Mouse (Mus musculus) lung, embryonic 14.5 days (tissue): Measurements from ENCODE around the gene Gpr83. TPM values are rescaled to one million over a fixed set of nuclear protein-coding genes. Genes with fewer than 3 reads are reported as not detected.
"Not testable (repeated sequence)": the region's sequence is repeated elsewhere in the genome, so short reads cannot be mapped to it uniquely, and the experiment has no call there.

Source experiments
- ATAC-seq: fragments of 200-750 bp; cut with Nextera tagmentation; 2 replicates; pipeline ENCODE4 v1.8.0; 2017; ENCODE audit warnings: mild to moderate bottlenecking, moderate TSS enrichment, moderate library complexity; ENCODE audit not compliant: insufficient read depth
- DNase-seq: peaks from one replicate; pipeline ENCODE4 v3.0.0-alpha.2; 2015
- H3K27ac ChIP-seq: fragments of 300-500 bp; sonication (generic); 2 replicates; pipeline ENCODE4 v1.5.1; 2014; ENCODE audit warnings: low read depth, mild to moderate bottlenecking, moderate library complexity
- H3K27me3 ChIP-seq: fragments of 300-500 bp; sonication (generic); 2 replicates; pipeline ENCODE4 v1.6.1; 2014; ENCODE audit warnings: low read length, control low read depth; ENCODE audit not compliant: insufficient read depth
- H3K36me3 ChIP-seq: fragments of 300-500 bp; sonication (generic); 2 replicates; pipeline ENCODE4 v1.6.1; 2014; ENCODE audit warnings: control low read depth; ENCODE audit not compliant: insufficient read depth
- H3K4me1 ChIP-seq: fragments of 300-500 bp; sonication (generic); 2 replicates; pipeline ENCODE4 v1.6.1; 2014; ENCODE audit warnings: antibody characterized with exemption, control low read depth; ENCODE audit not compliant: insufficient read depth
- H3K4me2 ChIP-seq: fragments of 300-500 bp; sonication (generic); 2 replicates; pipeline ENCODE4 v1.6.1; 2014; ENCODE audit warnings: mild to moderate bottlenecking
- H3K4me3 ChIP-seq: fragments of 300-500 bp; sonication (generic); 2 replicates; pipeline ENCODE4 v1.5.1; 2014; ENCODE audit warnings: low read depth, low read length
- H3K9ac ChIP-seq: fragments of 300-500 bp; sonication (generic); 2 replicates; pipeline ENCODE4 v1.6.1; 2014
- H3K9me3 ChIP-seq: fragments of 300-500 bp; sonication (generic); 2 replicates; pipeline ENCODE4 v1.6.1; 2016; ENCODE audit warnings: low read depth, low read length, control low read depth
- CTCF ChIP-seq: IDR thresholded peaks from 2 replicates; pipeline ENCODE4 v1.5.1; 2016; ENCODE audit warnings: antibody characterized with exemption, low read depth
- WGBS: fragments of 180-500 bp; shearing (Covaris S2); extraction: QIAGEN DNeasy Blood & Tissue Kit; methylation state at CpG from one replicate; pipeline ENCODE4 v1.1.7; 2014; 5-methylcytosine and 5-hydroxymethylcytosine counted together
- polyA plus RNA-seq: library from polyadenylated mRNA; unstranded; fragments of >200 nt; fragmentation: Nextera tagmentation; extraction: Ambion mirVana; gene quantifications from 2 replicates; pipeline ENCODE4 v1.2.1, GENCODE M21; 2014

Gpr83 gene
- polyA plus RNA-seq, 1 experiment from 2014 or later = 0.13 TPM

DNA sequence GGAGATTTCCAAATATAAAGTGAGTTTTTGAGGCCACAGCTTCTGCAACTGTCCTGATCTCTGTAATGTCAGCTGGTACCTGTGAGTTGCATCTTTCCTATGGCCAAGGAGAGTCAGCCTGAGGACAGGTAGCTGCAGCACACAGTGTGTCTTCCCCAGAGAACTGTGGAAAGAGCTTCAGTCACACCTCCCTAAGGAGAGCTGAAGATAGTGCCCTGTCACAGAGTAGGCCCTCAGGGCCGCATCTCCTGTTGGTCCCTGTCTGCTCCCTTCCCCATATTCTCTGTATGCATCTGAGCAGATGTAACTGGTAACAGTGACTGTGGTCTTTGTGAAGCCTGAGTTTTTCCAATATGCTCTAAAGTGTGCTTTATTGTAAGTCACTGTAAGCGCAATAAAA, 10.4 kb downstream of the Gpr83 start:
- 84% methylated on average over 2 of the region's 2 CpGs for WGBS
- no peaks in the 10 kb centered on the region for H3K27me3 ChIP-seq
- no peak overlapping the region for H3K9ac ChIP-seq
- TF ChIP-seq CTCF = no peak
- no peaks in the 10 kb centered on the region for H3K4me1 ChIP-seq
- no peak overlapping the region for H3K4me2 ChIP-seq
- H3K4me3 ChIP-seq = no peak overlapping the region
- DNase-seq (no peak), ATAC-seq (no peak)
- no peak overlapping the region for H3K27ac ChIP-seq
- H3K36me3 ChIP-seq = no peaks in the 10 kb centered on the region
- H3K9me3 ChIP-seq = no peaks in the 10 kb centered on the region

DNA sequence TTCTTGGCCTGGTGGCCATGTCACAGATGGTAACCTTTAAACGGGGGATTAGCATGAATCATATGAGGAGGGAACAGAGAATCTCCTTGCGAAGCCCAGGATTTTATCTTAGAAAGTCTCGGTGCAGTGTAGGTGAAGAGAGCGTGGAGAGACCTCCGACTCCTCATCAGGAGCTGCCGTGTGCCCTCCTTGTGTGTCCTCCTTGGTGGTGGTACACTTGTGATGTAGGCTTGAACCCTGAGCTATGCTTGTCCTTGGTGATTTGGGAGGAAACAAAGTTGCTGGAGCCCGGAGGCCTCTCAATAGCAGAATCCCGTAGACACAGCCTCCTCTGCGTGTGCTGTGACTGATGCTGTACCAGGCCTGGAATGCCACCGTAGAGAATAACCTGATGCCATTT, 10.8 kb downstream of the Gpr83 start:
- Histone ChIP-seq H3K4me1 (no peaks in the 10 kb centered on the region), H3K4me2 (no peak overlapping the region), H3K36me3 (no peaks in the 10 kb centered on the region), H3K4me3 (no peak overlapping the region), H3K27me3 (no peaks in the 10 kb centered on the region), H3K9me3 (no peaks in the 10 kb centered on the region), H3K9ac (no peak overlapping the region), H3K27ac (no peak overlapping the region)
- TF ChIP-seq CTCF = no peak
- ATAC-seq (no peak), DNase-seq (no peak)
- 88% methylated on average over 10 of the region's 10 CpGs for WGBS

DNA sequence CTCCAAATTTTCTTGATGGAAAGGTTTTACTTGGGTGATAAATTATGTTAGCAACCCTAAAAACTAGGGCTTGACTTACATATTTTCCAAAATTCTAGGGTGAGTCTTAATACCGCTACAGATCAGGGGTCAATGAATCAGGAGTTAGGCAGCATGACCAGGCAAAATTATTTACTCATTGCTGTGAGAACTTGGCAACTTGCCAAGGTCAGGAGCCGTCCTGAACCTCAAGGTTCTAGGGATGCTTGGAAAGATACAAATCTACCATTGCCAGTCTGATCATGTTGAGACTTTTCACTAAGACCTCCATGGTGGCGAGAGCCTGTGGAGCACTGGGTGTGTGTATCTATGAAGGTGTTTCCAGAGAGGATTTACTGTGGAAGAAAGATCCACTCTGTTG, 11.5 kb downstream of the Gpr83 start:
- DNase-seq = no peak
- ATAC-seq = no peak
- no peak for TF ChIP-seq CTCF
- no peaks in the 10 kb centered on the region for H3K9me3 ChIP-seq
- no peak overlapping the region for H3K4me2 ChIP-seq
- H3K4me1 ChIP-seq = no peaks in the 10 kb centered on the region
- no peaks in the 10 kb centered on the region for H3K27me3 ChIP-seq
- no peak overlapping the region for H3K9ac ChIP-seq
- no peak overlapping the region for H3K27ac ChIP-seq
- WGBS = 56% methylated on average over 3 of the region's 3 CpGs
- no peaks in the 10 kb centered on the region for H3K36me3 ChIP-seq
- H3K4me3 ChIP-seq = no peak overlapping the region

DNA sequence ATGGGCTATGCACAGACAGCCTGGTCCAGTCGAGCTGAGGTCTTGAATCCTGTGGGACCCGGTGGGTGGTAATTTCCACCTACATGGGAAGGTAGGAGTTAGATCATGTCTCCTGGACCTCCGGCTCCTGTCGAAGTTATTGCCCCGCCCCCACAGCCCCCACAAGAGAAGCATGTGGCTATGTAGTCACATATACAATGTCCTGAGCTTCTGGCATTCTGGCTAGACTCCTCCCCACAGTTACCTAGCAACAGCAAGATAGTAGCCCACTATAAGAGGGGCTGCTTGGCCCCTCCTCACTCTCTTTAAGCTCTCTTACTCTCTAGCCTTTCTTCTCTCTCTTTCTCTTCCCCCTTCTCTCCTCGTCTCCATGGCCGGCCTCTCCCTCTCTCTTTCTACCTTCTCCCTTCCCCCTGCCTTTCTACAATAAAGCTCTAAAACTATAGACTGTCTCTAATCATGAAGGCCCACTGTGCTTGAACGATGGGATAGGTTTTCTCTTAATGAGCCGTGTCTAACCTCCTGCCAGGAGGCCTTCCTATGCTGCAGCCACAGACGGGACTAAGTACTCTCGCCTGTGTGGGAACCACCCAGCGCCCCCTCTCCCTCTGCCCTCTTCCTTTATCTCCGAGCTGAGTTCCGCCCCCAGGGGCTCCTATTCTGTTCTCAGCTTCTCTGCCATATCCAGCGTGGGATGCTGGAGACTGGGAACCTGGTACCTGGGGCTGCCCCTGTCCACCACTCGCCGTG, 12.3 kb downstream of the Gpr83 start:
- Histone ChIP-seq H3K4me2 (no peak overlapping the region), H3K4me1 (no peaks in the 10 kb centered on the region), H3K36me3 (no peaks in the 10 kb centered on the region), H3K4me3 (no peak overlapping the region), H3K9me3 (no peaks in the 10 kb centered on the region), H3K27me3 (no peaks in the 10 kb centered on the region), H3K27ac (no peak overlapping the region), H3K9ac (no peak overlapping the region)
- ATAC-seq (peak; percentile 42; the same call in 1 of the 2 replicates), DNase-seq (no peak)
- 47% methylated on average over 17 of the region's 17 CpGs for WGBS
- no peak for TF ChIP-seq CTCF

DNA sequence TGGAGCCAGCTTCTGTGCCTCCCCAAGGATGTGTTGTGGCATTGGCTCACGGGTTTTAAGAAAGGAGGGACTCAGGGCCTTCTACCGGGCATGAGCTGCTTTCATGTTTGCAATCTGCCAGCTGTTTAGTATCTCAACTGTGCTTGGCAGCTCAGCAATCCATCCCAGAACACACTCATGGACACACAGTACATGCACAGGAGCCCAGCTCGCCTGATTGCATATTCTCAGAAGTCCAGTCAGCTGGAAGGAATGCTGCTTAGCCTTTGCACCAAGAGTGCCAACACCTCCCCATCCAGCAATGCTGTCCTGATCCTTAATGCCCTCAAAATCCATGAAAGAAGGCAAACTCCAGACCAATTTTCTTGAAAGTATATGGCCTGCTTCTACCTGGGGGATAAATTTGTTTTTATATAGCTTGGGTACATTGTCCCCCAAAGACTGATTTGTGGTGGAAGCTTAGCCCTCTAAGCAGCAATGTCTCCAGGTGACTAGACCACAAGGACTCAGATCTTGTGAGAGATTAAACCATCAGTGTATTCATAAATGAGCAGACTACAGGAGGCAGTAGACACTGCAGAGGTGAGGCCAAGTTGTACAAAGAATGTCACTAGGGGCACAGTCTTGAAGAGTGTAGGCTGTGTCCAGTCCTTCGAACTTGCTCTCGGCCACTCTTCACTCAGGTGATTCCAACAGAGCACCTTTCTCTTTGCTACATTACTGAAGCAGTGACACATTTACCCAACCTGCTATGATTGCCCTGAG, 15.9 kb downstream of the Gpr83 start:
- no peak for ATAC-seq
- Histone ChIP-seq H3K9ac (no peak overlapping the region), H3K4me2 (no peak overlapping the region), H3K4me1 (no peaks in the 10 kb centered on the region), H3K36me3 (no peaks in the 10 kb centered on the region), H3K9me3 (no peaks in the 10 kb centered on the region), H3K4me3 (no peak overlapping the region), H3K27ac (no peak overlapping the region), H3K27me3 (no peaks in the 10 kb centered on the region)
- no peak for TF ChIP-seq CTCF
- DNase-seq = no peak
- 64% methylated on average over 5 of the region's 5 CpGs for WGBS

DNA sequence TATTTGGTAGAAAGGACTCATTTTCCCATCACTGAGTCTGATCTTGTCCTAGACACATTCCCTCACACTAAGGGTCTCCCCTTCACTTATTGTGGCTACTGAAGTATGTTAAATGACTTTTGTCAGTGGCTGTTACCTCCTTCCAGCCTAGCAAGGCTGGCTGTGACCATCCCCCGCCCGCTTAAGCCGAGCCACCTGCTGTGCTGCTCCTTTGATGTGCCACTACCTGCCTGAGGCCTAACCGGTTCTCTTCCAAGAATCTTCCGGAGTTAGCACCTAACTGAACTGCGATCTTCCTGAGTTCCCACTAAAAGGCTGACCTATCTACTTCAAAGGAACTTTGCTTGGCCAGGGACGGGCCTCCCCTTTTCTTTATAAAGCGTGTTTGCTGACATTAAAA, 16.6 kb downstream of the Gpr83 start:
- H3K4me1 ChIP-seq, H3K27me3 ChIP-seq, ATAC-seq, H3K4me3 ChIP-seq, H3K27ac ChIP-seq, DNase-seq, H3K9ac ChIP-seq, H3K36me3 ChIP-seq, H3K9me3 ChIP-seq, H3K4me2 ChIP-seq: not testable (repeated sequence)
- 25% methylated on average over 8 of the region's 8 CpGs for WGBS

DNA sequence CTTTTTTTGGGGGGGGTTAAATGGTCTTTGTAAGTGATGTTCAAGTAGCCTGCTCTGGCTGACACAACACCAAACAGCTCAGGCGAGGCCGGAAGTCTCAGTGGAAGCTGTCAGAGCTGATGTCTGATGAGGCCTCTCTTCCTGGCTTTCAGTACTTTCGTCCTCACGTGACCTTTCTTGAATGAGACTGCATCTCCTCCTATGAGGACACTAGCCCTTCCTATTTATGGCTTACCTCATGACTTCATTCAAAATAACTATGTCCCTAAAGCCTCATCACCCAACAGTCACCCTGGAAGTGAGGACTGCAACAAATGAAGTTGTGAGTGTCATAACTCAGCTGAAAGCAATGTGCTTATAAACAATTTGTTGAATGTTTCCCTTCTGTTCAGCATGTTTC, 24.6 kb downstream of the Gpr83 start:
- Histone ChIP-seq H3K36me3 (no peaks in the 10 kb centered on the region), H3K4me3 (no peak overlapping the region), H3K4me1 (no peaks in the 10 kb centered on the region), H3K9me3 (no peaks in the 10 kb centered on the region), H3K9ac (no peak overlapping the region), H3K27me3 (no peaks in the 10 kb centered on the region), H3K4me2 (no peak overlapping the region), H3K27ac (no peak overlapping the region)
- DNase-seq (peak; percentile 52), ATAC-seq (peak; percentile 54; the same call in 1 of the 2 replicates)
- 38% methylated on average over 4 of the region's 4 CpGs for WGBS
- TF ChIP-seq CTCF = no peak
